Mouse (Mus musculus) myocyte (in vitro differentiated cells): Measurements from ENCODE around the gene Tpm4. TPM values are rescaled to one million over a fixed set of nuclear protein-coding genes. Genes with fewer than 3 reads are reported as not detected.
A peak's percentile ranks its signal among the peaks of the same experiment; 100 is the strongest.

Experiments used
- H3K27me3 ChIP-seq: one replicate; pipeline ENCODE4 v1.6.1; 2011; ENCODE audit not compliant: control insufficient read depth, insufficient read depth, insufficient read length
- H3K36me3 ChIP-seq: one replicate; pipeline ENCODE4 v1.6.1; 2011; ENCODE audit not compliant: control insufficient read depth, insufficient read depth
- H3K4me2 ChIP-seq: one replicate; pipeline ENCODE4 v1.6.1; 2011; ENCODE audit warnings: low read depth, control low read depth
- H3K4me3 ChIP-seq: one replicate; pipeline ENCODE4 v1.5.1; 2011; ENCODE audit warnings: mild to moderate bottlenecking, control low read depth, moderate library complexity
- H3K79me2 ChIP-seq: one replicate; pipeline ENCODE4 v1.6.1; 2011; ENCODE audit not compliant: control insufficient read depth, insufficient read depth
- H3ac ChIP-seq: one replicate; pipeline ENCODE4 v1.6.1; 2011; ENCODE audit not compliant: control insufficient read depth, insufficient read length
- CEBPB ChIP-seq: IDR thresholded peaks from 2 replicates; pipeline ENCODE4 v1.6.1; 2011; ENCODE audit warnings: mild to moderate bottlenecking, moderate library complexity; ENCODE audit not compliant: poor library complexity, insufficient read depth, severe bottlenecking
- E2F4 ChIP-seq: IDR thresholded peaks from one replicate; pipeline ENCODE4 v1.6.1; 2011; ENCODE audit warnings: mild to moderate bottlenecking, control low read depth, moderate library complexity; ENCODE audit not compliant: insufficient read depth
- MAX ChIP-seq: IDR thresholded peaks from one replicate; pipeline ENCODE4 v1.6.1; 2011; ENCODE audit warnings: low read depth, mild to moderate bottlenecking, control low read depth
- MYOD1 ChIP-seq, 3 experiments: IDR thresholded peaks; one replicate each; pipeline ENCODE4 v1.6.1; 2011; ENCODE audit warnings: control low read depth in 2 of 3, low read depth in 2 of 3, mild to moderate bottlenecking in 2 of 3, moderate library complexity in 1 of 3; ENCODE audit not compliant: insufficient read length in 2 of 3, control insufficient read depth in 1 of 3
- MYOG ChIP-seq, 3 experiments: IDR thresholded peaks; one replicate each; pipeline ENCODE4 v1.6.1; 2011; ENCODE audit warnings: control low read depth in 2 of 3, low read depth in 2 of 3, mild to moderate bottlenecking in 2 of 3; ENCODE audit not compliant: insufficient read length in 2 of 3, control insufficient read depth in 1 of 3, insufficient read depth in 1 of 3
- POLR2A ChIP-seq: IDR thresholded peaks from one replicate; pipeline ENCODE4 v1.6.1; 2011; ENCODE audit warnings: low read depth, mild to moderate bottlenecking, control low read depth, moderate library complexity; ENCODE audit not compliant: insufficient read length
- POLR2AphosphoS2 ChIP-seq: IDR thresholded peaks from one replicate; pipeline ENCODE4 v1.6.1; 2011; ENCODE audit warnings: low read depth, control low read depth; ENCODE audit not compliant: insufficient read length
- REST ChIP-seq: IDR thresholded peaks from one replicate; pipeline ENCODE4 v1.6.1; 2011; ENCODE audit warnings: mild to moderate bottlenecking, control low read depth, moderate library complexity; ENCODE audit not compliant: insufficient read depth, insufficient read length
- SRF ChIP-seq: IDR thresholded peaks from one replicate; pipeline ENCODE4 v1.6.1; 2011; ENCODE audit warnings: low read depth; ENCODE audit not compliant: control insufficient read depth, insufficient read length
- TCF12 ChIP-seq: IDR thresholded peaks from one replicate; pipeline ENCODE4 v1.6.1; 2011; ENCODE audit warnings: mild to moderate bottlenecking, control low read depth; ENCODE audit not compliant: poor library complexity, insufficient read depth, severe bottlenecking
- TCF3 ChIP-seq: IDR thresholded peaks from one replicate; pipeline ENCODE4 v1.6.1; 2011; ENCODE audit warnings: low read depth, control low read depth; ENCODE audit not compliant: insufficient read length
- USF1 ChIP-seq: IDR thresholded peaks from one replicate; pipeline ENCODE4 v1.6.1; 2011; ENCODE audit warnings: low read depth, mild to moderate bottlenecking, control low read depth, moderate library complexity
- polyA plus RNA-seq: library from polyadenylated mRNA; unstranded; fragments of >200 nt; fragmentation: generic; extraction: Trizol; gene quantifications from one replicate; pipeline ENCODE4 v1.2.1, GENCODE M21; 2012; ENCODE audit warnings: missing spikeins

Gene Tpm4
- polyA plus RNA-seq, 1 experiment, result 205 TPM

DNA sequence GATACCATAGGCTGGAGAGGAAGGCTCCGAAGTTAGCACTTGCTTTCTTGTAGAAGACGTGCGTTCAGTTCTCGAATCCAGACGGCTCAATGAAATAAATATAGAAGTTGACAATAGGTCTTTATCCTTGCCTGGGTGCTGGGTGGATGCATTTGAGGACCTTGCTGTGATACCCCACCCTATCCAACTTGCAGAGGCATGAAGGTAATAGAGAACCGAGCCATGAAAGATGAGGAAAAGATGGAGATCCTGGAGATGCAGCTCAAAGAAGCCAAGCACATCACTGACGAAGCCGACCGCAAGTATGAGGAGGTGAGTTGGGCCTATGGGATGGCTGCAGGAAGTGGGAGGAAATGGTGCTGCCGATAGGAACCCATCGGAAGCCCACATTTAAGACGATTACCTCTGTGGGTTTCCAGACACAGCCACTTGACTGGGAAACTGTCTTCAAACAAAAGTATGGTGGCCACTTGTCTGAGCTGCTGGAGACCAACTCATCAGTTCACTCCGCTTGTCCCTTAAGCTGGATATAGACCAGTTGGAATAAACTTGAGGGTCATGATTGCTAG, 8.6 kb downstream of the Tpm4 start:
- Histone ChIP-seq H3K36me3 (peaks cover 62% of the 10 kb centered on the region), H3ac (no peak overlapping the region), H3K27me3 (no peaks in the 10 kb centered on the region), H3K4me2 (no peak overlapping the region), H3K79me2 (peaks cover 47% of the 10 kb centered on the region), H3K4me3 (no peak overlapping the region)
- TF ChIP-seq MYOD1 (IDR thresholded peaks at IDR 0.05; ENCODE audit: control insufficient read depth in 1 of 3, insufficient read length in 2 of 3, low read depth in 2 of 3) (no peak), CEBPB (no peak), USF1 (no peak), POLR2A (no peak), REST (no peak), MAX (no peak), MYOG (IDR thresholded peaks at IDR 0.05; ENCODE audit: control insufficient read depth in 1 of 3, insufficient read depth in 1 of 3, insufficient read length in 2 of 3, low read depth in 2 of 3) (no peak), TCF3 (no peak), TCF12 (no peak), SRF (no peak), POLR2AphosphoS2 (no peak), E2F4 (no peak)

DNA sequence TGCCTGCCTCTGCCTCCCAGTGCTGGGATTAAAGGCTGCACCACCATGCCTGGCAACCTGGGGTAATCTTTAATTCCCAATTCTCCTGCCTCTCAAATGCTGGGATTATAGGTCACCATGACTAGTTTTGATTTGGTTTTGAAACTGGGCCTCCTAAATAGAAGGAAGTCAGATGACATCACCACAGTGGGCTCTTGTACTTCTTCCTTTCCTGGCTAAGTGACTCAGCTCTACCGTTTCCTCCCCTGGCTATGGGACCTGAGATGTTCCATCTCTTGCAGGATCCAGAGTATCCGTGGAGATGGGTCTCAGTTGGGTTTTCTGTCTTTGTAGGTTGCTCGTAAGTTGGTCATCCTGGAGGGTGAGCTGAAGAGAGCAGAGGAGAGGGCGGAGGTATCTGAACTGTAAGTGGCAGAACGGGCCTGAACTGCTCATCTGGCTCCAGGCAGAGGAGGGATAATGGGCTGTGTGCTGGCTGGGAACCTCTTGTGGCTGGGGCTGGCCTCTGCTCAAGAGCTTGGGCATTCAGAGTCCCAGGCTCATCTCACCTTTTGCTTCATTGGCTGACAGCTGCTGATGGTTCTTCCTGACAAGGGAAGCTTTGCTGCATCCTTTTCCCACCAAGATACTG, 9.7 kb downstream of the Tpm4 start:
- H3K36me3 ChIP-seq, result peaks cover 56% of the 10 kb centered on the region
- no peak overlapping the region for H3ac ChIP-seq
- H3K4me3 ChIP-seq, result no peak overlapping the region
- H3K27me3 ChIP-seq, result no peaks in the 10 kb centered on the region
- H3K79me2 ChIP-seq, result peaks cover 38% of the 10 kb centered on the region
- TF ChIP-seq USF1 (no peak), SRF (no peak), MYOG (IDR thresholded peaks at IDR 0.05; ENCODE audit: control insufficient read depth in 1 of 3, insufficient read depth in 1 of 3, insufficient read length in 2 of 3, low read depth in 2 of 3) (no peak), E2F4 (no peak), CEBPB (no peak), TCF12 (no peak), REST (no peak), TCF3 (no peak), MAX (no peak), MYOD1 (IDR thresholded peaks at IDR 0.05; ENCODE audit: control insufficient read depth in 1 of 3, insufficient read length in 2 of 3, low read depth in 2 of 3) (no peak), POLR2AphosphoS2 (no peak), POLR2A (no peak)
- no peak overlapping the region for H3K4me2 ChIP-seq

DNA sequence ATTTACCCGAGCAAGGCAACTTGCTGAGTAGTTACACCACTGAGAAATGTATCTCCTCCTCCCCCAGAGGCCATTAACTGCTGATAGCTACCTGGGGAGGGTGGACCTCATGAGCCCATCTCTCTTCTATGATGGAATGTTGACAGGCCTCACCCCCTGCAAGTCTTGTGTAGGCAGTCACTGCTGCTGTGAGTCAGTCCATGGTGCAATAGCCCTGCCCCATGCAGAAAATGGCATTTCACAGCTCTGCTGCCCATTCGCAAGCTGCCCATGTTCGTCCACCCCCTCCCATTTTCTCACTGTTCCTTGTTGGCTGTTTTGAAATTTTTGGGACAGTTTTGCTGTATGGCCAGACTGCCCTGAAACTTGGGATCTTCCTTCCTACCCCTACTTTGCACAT, 10.7 kb downstream of the Tpm4 start:
- TF ChIP-seq POLR2AphosphoS2 (peak; percentile 41), MAX (no peak), POLR2A (peak; percentile 26), SRF (no peak), MYOD1 (IDR thresholded peaks at IDR 0.05; ENCODE audit: control insufficient read depth in 1 of 3, insufficient read length in 2 of 3, low read depth in 2 of 3) (no peak), CEBPB (peak; percentile 31; the same call in 1 of the 2 replicates), TCF3 (no peak), TCF12 (no peak), USF1 (no peak), E2F4 (no peak)
- peaks cover 27% of the 10 kb centered on the region for H3K79me2 ChIP-seq
- peaks cover 61% of the 10 kb centered on the region for H3K36me3 ChIP-seq
- no peaks in the 10 kb centered on the region for H3K27me3 ChIP-seq
- no peak overlapping the region for H3ac ChIP-seq
- H3K4me3 ChIP-seq, result no peak overlapping the region
- no peak overlapping the region for H3K4me2 ChIP-seq

DNA sequence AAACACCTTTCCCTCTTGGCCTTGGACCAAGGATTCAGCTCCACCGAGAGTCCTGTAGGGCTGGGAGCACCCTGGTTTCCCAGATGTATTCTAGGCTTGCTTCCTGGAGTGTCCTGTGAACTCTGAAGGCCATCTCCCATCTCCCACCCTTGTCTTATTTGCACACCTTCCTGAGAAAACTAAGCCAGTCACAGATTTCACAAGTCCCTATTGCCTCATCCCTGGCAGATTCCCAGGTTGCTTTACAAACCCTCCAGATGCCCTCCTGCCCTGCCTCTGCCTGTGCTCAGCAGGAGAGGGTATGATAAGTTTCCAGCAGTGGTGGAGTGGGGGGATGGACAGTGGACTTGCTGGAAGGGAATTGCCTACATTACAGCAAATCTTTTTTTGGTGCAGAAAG, 11.3 kb downstream of the Tpm4 start:
- Histone ChIP-seq H3K27me3 (no peaks in the 10 kb centered on the region), H3ac (no peak overlapping the region), H3K4me2 (no peak overlapping the region), H3K36me3 (peaks cover 63% of the 10 kb centered on the region), H3K4me3 (no peak overlapping the region), H3K79me2 (peaks cover 22% of the 10 kb centered on the region)
- TF ChIP-seq E2F4, result no peak
- peak; percentile 63; the same call in 1 of the 2 replicates for TF ChIP-seq CEBPB

DNA sequence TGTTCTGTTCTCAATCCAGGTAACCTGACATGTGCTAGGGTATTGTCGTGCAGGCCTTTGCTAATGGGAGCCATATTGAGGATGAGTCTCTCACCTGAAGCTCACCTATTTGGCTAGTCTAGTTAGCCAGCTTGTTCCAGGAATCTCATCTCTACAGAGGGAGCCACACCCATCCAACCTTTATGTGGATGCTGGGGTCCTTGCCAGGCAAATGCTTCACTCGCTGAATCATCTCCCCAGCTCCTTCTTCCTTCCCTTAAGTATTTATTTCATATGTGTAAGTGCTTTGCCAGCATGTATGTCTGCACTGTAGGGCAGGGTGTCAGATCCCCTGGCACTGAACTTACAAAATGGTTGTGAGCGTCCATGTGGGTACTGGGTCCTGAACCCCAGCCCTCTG, 11.8 kb downstream of the Tpm4 start:
- Histone ChIP-seq H3K27me3 (no peaks in the 10 kb centered on the region), H3K4me2 (no peak overlapping the region), H3K36me3 (peaks cover 61% of the 10 kb centered on the region), H3K4me3 (no peak overlapping the region), H3K79me2 (peaks cover 17% of the 10 kb centered on the region), H3ac (no peak overlapping the region)
- no peak for TF ChIP-seq MYOG (IDR thresholded peaks at IDR 0.05; ENCODE audit: control insufficient read depth in 1 of 3, insufficient read depth in 1 of 3, insufficient read length in 2 of 3, low read depth in 2 of 3)
- no peak for TF ChIP-seq SRF
- TF ChIP-seq TCF3, result no peak
- TF ChIP-seq POLR2A, result no peak
- no peak for TF ChIP-seq CEBPB
- TF ChIP-seq USF1, result no peak
- TF ChIP-seq POLR2AphosphoS2, result no peak
- TF ChIP-seq TCF12, result no peak
- TF ChIP-seq MAX, result no peak
- TF ChIP-seq REST, result no peak
- TF ChIP-seq E2F4, result no peak
- no peak for TF ChIP-seq MYOD1 (IDR thresholded peaks at IDR 0.05; ENCODE audit: control insufficient read depth in 1 of 3, insufficient read length in 2 of 3, low read depth in 2 of 3)
